9 mouse cellular contexts compared by ENCODE assay signal in the genomic region with DNA sequence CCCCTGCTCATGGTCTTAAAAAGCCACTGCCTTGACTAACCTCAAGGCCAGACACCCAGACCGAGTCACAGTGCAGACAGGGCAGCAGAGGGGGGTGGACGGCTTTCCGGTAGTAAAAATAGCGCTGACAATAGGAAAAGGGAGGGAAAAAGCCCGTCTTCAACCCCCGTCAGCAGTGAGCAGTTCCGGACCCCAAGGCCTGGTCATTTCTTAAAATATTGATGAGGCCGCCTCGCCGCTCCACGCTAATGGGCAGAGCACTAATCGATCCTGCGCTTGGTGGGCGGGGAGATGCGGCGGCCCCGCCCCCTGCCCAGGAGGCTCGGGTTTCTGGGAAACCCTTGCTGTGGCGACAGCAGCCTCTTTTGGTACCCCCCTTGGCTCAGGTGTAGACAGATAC. TPM values are rescaled to one million over a fixed set of nuclear protein-coding genes. Genes with fewer than 3 reads are reported as not detected.
A peak's percentile ranks its signal among the peaks of the same experiment; 100 is the strongest.
DNase-seq lines count a peak whose midpoint lies in the region; ATAC-seq and TF ChIP-seq lines count a peak whose summit lies in the region.
"Had no signal": no experiment of that assay in that cellular context is flagged by ENCODE, and none has a peak within 500 bp of the region (broad histone marks: within the 10 kb centered on the region; RNA-seq: fewer than 3 reads in every experiment).

No protein-coding gene starts in this region.

- TF ChIP-seq POLR2A in lung, adult 2 months (IDR thresholded peaks at IDR 0.05; ENCODE audit: borderline replicate concordance, extremely low read depth, low read depth, low read length): no peak
- no peak for TF ChIP-seq POLR2A in small intestine, adult 2 months (IDR thresholded peaks at IDR 0.05; ENCODE audit: low read depth, low read length)

- H3K4me1 ChIP-seq in lung, embryonic 14.5 days (ENCODE audit: insufficient read depth): 0 out of 2 replicates have a peak, but pooled peaks cover 3% of the 10 kb centered on the region
- H3K4me1 ChIP-seq in lung, adult 2 months (ENCODE audit: control insufficient read depth, insufficient read depth, low read length): no peaks in the 10 kb centered on the region
- peaks cover 26% of the 10 kb centered on the region for H3K4me1 ChIP-seq in forebrain, embryonic 16.5 days (replicated peaks; ENCODE audit: control insufficient read depth, insufficient read depth, low read length)
- H3K4me1 ChIP-seq in limb, embryonic 13.5 days: peaks cover 15% of the 10 kb centered on the region
- H3K4me1 ChIP-seq in small intestine, adult 2 months (ENCODE audit: control insufficient read depth, insufficient read depth, insufficient read length, low read length): no peaks in the 10 kb centered on the region

- no peaks in the 10 kb centered on the region for H3K36me3 ChIP-seq in lung, embryonic 14.5 days (ENCODE audit: insufficient read depth)
- no peaks in the 10 kb centered on the region for H3K36me3 ChIP-seq in forebrain, embryonic 16.5 days (ENCODE audit: control insufficient read depth, insufficient read depth)
- H3K36me3 ChIP-seq in limb, embryonic 13.5 days: no peaks in the 10 kb centered on the region
- H3K36me3 ChIP-seq in small intestine, adult 2 months (ENCODE audit: control insufficient read depth, insufficient read depth, low read length): no peaks in the 10 kb centered on the region

- no peaks in the 10 kb centered on the region for H3K27me3 ChIP-seq in lung, embryonic 14.5 days (ENCODE audit: insufficient read depth, low read length)
- no peaks in the 10 kb centered on the region for H3K27me3 ChIP-seq in forebrain, embryonic 16.5 days (replicated peaks; ENCODE audit: control insufficient read depth, insufficient read depth, low read length)
- peaks cover 8% of the 10 kb centered on the region; the same call in 1 of the 2 replicates for H3K27me3 ChIP-seq in limb, embryonic 13.5 days
- peaks cover 12% of the 10 kb centered on the region for H3K27me3 ChIP-seq in small intestine, adult 2 months (ENCODE audit: control insufficient read depth, insufficient read depth, low read length)

- H3K4me3 ChIP-seq in lung, embryonic 14.5 days (ENCODE audit: low read depth, low read length): peak overlapping the region; percentile 28
- no peak overlapping the region for H3K4me3 ChIP-seq in lung, adult 2 months (replicated peaks; ENCODE audit: extremely low read depth, low read depth, low read length)
- peak overlapping the region; percentile 37 for H3K4me3 ChIP-seq in forebrain, embryonic 16.5 days (replicated peaks; ENCODE audit: low read length)
- peak overlapping the region; percentile 43 for H3K4me3 ChIP-seq in limb, embryonic 13.5 days
- H3K4me3 ChIP-seq in small intestine, adult 2 months (ENCODE audit: low read depth, low read length): peak overlapping the region; percentile 21

- 0 out of 2 replicates have a peak overlapping the region, but pooled peaks have one; percentile 10 for H3K9ac ChIP-seq in lung, embryonic 14.5 days
- H3K9ac ChIP-seq in forebrain, embryonic 16.5 days (replicated peaks; ENCODE audit: low read depth, low read length): peak overlapping the region; percentile 1; the same call in 1 of the 2 replicates
- peak overlapping the region; percentile 50 for H3K9ac ChIP-seq in limb, embryonic 13.5 days

- 1% methylated on average over 19 of the region's 19 CpGs for WGBS in lung, embryonic 14.5 days
- WGBS in lung, adult 2 months: 6% methylated on average over 19 of the region's 19 CpGs
- WGBS in forebrain, embryonic 16.5 days: 3% methylated on average over 19 of the region's 19 CpGs
- 1% methylated on average over 19 of the region's 19 CpGs for WGBS in limb, embryonic 13.5 days
- WGBS in small intestine, adult 2 months: 6% methylated on average over 19 of the region's 19 CpGs

- peak overlapping the region; percentile 60 for H3K4me2 ChIP-seq in lung, embryonic 14.5 days
- peak overlapping the region; percentile 58 for H3K4me2 ChIP-seq in forebrain, embryonic 16.5 days (ENCODE audit: low read length)
- H3K4me2 ChIP-seq in limb, embryonic 13.5 days (replicated peaks): peak overlapping the region; percentile 75

- no peak for TF ChIP-seq CTCF in lung, embryonic 14.5 days (IDR thresholded peaks at IDR 0.05; ENCODE audit: low read depth)
- TF ChIP-seq CTCF in lung, adult 2 months (IDR thresholded peaks at IDR 0.05; ENCODE audit: insufficient read depth, low read length): no peak
- no peak for TF ChIP-seq CTCF in small intestine, adult 2 months (IDR thresholded peaks at IDR 0.05; ENCODE audit: extremely low read depth, insufficient read length, insufficient replicate concordance, low read depth, low read length)

- peak; percentile 3 for DNase-seq in lung, embryonic 14.5 days
- DNase-seq in lung, adult 2 months: no peak
- no peak for DNase-seq in cerebellum, postnatal 36 days
- no peak for DNase-seq in urinary bladder, adult 18-20 months (ENCODE audit: low spot score in 2 of 2)
- no peak for DNase-seq in gastrocnemius, postnatal 4 days (ENCODE audit: low spot score in 2 of 2)
- DNase-seq: thymus, adult 18-20 months had no signal

- no peak overlapping the region for H3K27ac ChIP-seq in lung, embryonic 14.5 days (ENCODE audit: low read depth)
- H3K27ac ChIP-seq in forebrain, embryonic 16.5 days (ENCODE audit: low read length): no peak overlapping the region
- H3K27ac ChIP-seq in limb, embryonic 13.5 days: no peak overlapping the region
- no peak overlapping the region for H3K27ac ChIP-seq in small intestine, adult 2 months (ENCODE audit: insufficient read depth, low read depth, low read length)

- no peaks in the 10 kb centered on the region for H3K9me3 ChIP-seq in lung, embryonic 14.5 days (ENCODE audit: low read depth, low read length)
- no peaks in the 10 kb centered on the region for H3K9me3 ChIP-seq in forebrain, embryonic 16.5 days (ENCODE audit: control insufficient read depth, low read length)
- no peaks in the 10 kb centered on the region for H3K9me3 ChIP-seq in limb, embryonic 13.5 days

- no peak for ATAC-seq in lung, embryonic 14.5 days (ENCODE audit: insufficient read depth)
- ATAC-seq in forebrain, embryonic 16.5 days: no peak
- ATAC-seq in limb, embryonic 13.5 days (ENCODE audit: low FRiP score, low read depth): no peak

RNA-seq across cellular contexts. Expression of a gene that starts 8.7 kb away (rescaled TPM):
- polyA plus RNA-seq in lung, embryonic 14.5 days (2014; fragmentation: Nextera tagmentation; extraction: Ambion mirVana): 5.7 and 5.9 TPM in 2 replicates
- polyA plus RNA-seq in lung, adult 2 months (2012; rRNA removed): 11.5 and 12.6 TPM in 2 replicates
- polyA plus RNA-seq in forebrain, embryonic 16.5 days (2015; fragmentation: Nextera tagmentation; extraction: Ambion mirVana): 30.3 and 33.3 TPM in 2 replicates
- polyA plus RNA-seq in limb, embryonic 13.5 days (2015; fragmentation: Nextera tagmentation; extraction: Ambion mirVana): 9.6 and 10.8 TPM in 2 replicates
- 3.2 and 7.3 TPM in 2 replicates for polyA plus RNA-seq in small intestine, adult 2 months (2012; rRNA removed)
- 10 to 100 TPM; 19.5 to 19.6 TPM for total RNA-seq in gastrocnemius, postnatal 4 days (2021)

RNA-seq across cellular contexts. Expression of a gene that starts 38.8 kb away (rescaled TPM):
- 52.1 and 60.3 TPM in 2 replicates for polyA plus RNA-seq in lung, embryonic 14.5 days (2014; fragmentation: Nextera tagmentation; extraction: Ambion mirVana)
- polyA plus RNA-seq in lung, adult 2 months (2012; rRNA removed): 8.9 and 11.0 TPM in 2 replicates
- polyA plus RNA-seq in forebrain, embryonic 16.5 days (2015; fragmentation: Nextera tagmentation; extraction: Ambion mirVana): 54.0 and 63.0 TPM in 2 replicates
- 55.3 and 60.1 TPM in 2 replicates for polyA plus RNA-seq in limb, embryonic 13.5 days (2015; fragmentation: Nextera tagmentation; extraction: Ambion mirVana)
- 5.5 and 8.4 TPM in 2 replicates for polyA plus RNA-seq in small intestine, adult 2 months (2012; rRNA removed)
- 10 to 100 TPM; 35.3 to 38.3 TPM for total RNA-seq in gastrocnemius, postnatal 4 days (2021)
